Mouse (Mus musculus): ENCODE results near the gene Elane.

- TF ChIP-seq CTCF (IDR thresholded peaks at IDR 0.05; ENCODE audit: low read depth) (peak; percentile 74), EP300 (IDR thresholded peaks at IDR 0.05; ENCODE audit: low read depth) (no peak)
Measured at GRCm38 (mm10) chr10:79865801-79866295, 20.2 kb upstream of the Elane start.

All from liver, postnatal 0 days (tissue).